Mouse (Mus musculus): ENCODE results near the gene Sema3b.
A peak's percentile ranks its signal among the peaks of the same experiment; 100 is the strongest.

Gene Sema3b

GRCm38 (mm10) chr9:107608741-107609432, at the start of gene Sema3b:
TSS of gene Sema3b (minus strand) at chr9:107609229.
- DNase-seq (ENCODE audit: low read depth, low spot score), result no peak

GRCm38 (mm10) chr9:107658096-107658495, 49.1 kb upstream of the Sema3b start:
- DNase-seq (ENCODE audit: low read depth, low spot score), result no peak

- no peak for DNase-seq (ENCODE audit: low read depth, low spot score)
Observed at GRCm38 (mm10) chr9:107657144-107657543, 48.1 kb upstream of the Sema3b start.

GRCm38 (mm10) chr9:107654585-107654984, 45.6 kb upstream of the Sema3b start:
- DNase-seq (ENCODE audit: low read depth, low spot score), result no peak

- DNase-seq (ENCODE audit: low read depth, low spot score), result no peak
Observed at GRCm38 (mm10) chr9:107653474-107653873, 44.4 kb upstream of the Sema3b start.

GRCm38 (mm10) chr9:107650708-107651481, 41.9 kb upstream of the Sema3b start:
- DNase-seq (ENCODE audit: low read depth, low spot score), result no peak

- DNase-seq (ENCODE audit: low read depth, low spot score), result no peak
Observed at GRCm38 (mm10) chr9:107650225-107650624, 41.2 kb upstream of the Sema3b start.

GRCm38 (mm10) chr9:107648767-107649166, 39.7 kb upstream of the Sema3b start:
- no peak for DNase-seq (ENCODE audit: low read depth, low spot score)

GRCm38 (mm10) chr9:107646975-107647374, 37.9 kb upstream of the Sema3b start:
- peak; percentile 32 for DNase-seq (ENCODE audit: low read depth, low spot score)

- peak; percentile 90 for DNase-seq (ENCODE audit: low read depth, low spot score)
Observed at GRCm38 (mm10) chr9:107645577-107645976, 36.5 kb upstream of the Sema3b start.

GRCm38 (mm10) chr9:107645153-107645510, 36.1 kb upstream of the Sema3b start:
- no peak for DNase-seq (ENCODE audit: low read depth, low spot score)

- DNase-seq (ENCODE audit: low read depth, low spot score), result peak; percentile 94
Observed at GRCm38 (mm10) chr9:107644495-107645152, 35.6 kb upstream of the Sema3b start.

GRCm38 (mm10) chr9:107643544-107644214, 34.6 kb upstream of the Sema3b start:
- DNase-seq (ENCODE audit: low read depth, low spot score), result no peak

GRCm38 (mm10) chr9:107641666-107642065, 32.6 kb upstream of the Sema3b start:
- no peak for DNase-seq (ENCODE audit: low read depth, low spot score)

GRCm38 (mm10) chr9:107640257-107640772, 31.3 kb upstream of the Sema3b start:
- DNase-seq (ENCODE audit: low read depth, low spot score), result peak; percentile 90

GRCm38 (mm10) chr9:107637070-107637469, 28.0 kb upstream of the Sema3b start:
- DNase-seq (ENCODE audit: low read depth, low spot score), result no peak

GRCm38 (mm10) chr9:107635279-107636028, 26.4 kb upstream of the Sema3b start, which contains the start of gene Gnai2:
TSS of gene Gnai2 (minus strand) at chr9:107635367.
- peak; percentile 97 for DNase-seq (ENCODE audit: low read depth, low spot score)

GRCm38 (mm10) chr9:107634406-107635278, 25.6 kb upstream of the Sema3b start:
- no peak for DNase-seq (ENCODE audit: low read depth, low spot score)

- DNase-seq (ENCODE audit: low read depth, low spot score), result peak; percentile 77
Observed at GRCm38 (mm10) chr9:107633661-107634405, 24.8 kb upstream of the Sema3b start.
